Mouse (Mus musculus): ENCODE data around the gene Akp3.

Akp3 gene

GRCm38 (mm10) chr1:87153776-87154500, 29.2 kb downstream of the Akp3 start:
- DNase-seq (ENCODE audit: extremely low spot score, low spot score), result peak; percentile 52

DNA sequence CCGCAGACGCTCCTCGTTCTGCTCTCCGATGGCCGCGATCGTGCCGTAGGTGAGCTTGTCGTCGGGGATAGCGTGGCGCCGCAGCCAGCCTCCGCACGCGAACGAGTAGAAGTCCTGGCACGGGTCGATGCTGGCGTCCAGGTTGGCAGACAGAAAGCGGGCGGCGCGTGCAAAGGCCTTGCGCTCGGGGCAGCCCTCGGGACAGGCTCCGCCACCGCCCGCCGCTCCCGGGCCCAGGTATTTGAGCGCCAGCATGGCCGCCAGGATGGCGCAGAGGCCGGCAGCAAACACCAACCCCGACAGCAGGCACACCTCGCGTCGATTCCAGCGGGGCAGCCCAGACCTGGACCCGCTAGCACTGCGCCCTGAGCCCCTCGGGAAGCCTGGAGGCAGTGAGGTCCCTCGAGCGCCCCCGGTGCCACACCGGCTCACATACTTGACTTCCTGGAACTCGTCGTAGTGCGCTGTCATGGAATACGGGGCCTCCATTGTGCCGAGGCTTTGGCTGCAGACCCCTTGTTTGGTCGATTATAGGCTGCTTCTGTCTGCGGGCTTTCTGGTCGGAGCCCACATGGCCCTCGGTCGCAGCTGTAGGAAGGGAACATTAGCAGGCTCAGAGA, 29.8 kb downstream of the Akp3 start:
- peak; percentile 48 for DNase-seq (ENCODE audit: extremely low spot score, low spot score)

DNA sequence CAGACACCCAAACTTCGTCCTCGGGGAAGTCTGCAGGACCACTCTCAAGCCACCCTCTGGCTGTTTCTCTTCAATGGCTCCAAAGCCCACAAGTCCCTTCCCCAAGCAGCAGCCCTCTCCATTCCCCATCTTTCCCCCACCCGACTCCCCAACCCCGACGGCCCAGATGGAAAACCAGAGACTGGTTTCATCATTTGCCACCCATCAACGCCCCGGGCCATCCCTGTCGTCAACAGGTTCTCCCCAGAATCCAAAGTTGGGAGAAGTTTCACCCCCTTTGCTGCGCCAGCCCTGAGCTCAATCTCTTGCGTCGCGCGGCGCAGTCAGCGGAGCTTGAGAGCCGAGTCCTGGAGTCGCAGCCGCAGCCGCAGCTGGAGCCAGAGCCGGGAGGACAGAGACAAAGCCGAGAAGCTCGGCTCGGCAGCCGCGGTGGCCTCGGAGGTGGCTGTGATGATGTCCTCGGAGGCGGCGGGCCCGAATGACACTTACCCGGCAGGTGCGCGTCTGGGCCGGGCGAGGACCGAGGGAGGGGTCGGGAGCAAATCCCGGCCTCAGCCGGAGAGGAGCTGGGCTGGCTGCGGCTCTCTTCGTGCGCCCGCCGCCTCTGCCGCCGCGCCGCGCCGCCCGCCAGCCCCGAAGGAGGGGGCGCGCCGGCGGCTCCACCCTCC, 30.9 kb downstream of the Akp3 start:
- peak; percentile 68 for DNase-seq (ENCODE audit: extremely low spot score, low spot score)

DNA sequence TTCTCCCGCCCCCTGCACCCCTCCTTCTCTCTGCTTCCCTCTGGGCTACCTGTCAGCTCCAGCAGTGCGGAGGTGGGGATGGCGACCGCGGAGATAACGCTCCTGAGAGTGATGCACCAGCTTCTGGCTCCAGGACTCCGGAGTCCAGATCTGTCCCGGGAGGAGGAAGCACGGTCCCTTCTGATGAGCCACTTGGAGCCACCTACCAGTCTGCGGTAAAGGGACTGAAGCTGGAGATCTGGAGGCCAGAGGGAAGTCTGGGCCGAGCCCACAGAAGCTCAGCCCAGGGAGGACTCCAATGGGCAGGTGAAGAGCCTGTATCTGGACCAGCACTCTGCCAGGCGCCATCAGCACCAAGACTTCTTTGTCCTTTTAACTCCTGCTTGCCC, 31.4 kb downstream of the Akp3 start, which contains the start of gene Ecel1:
Ecel1 (minus strand) TSS at position 323 of the 389 bp plus-strand sequence.
- DNase-seq (ENCODE audit: extremely low spot score, low spot score), result no peak

DNA sequence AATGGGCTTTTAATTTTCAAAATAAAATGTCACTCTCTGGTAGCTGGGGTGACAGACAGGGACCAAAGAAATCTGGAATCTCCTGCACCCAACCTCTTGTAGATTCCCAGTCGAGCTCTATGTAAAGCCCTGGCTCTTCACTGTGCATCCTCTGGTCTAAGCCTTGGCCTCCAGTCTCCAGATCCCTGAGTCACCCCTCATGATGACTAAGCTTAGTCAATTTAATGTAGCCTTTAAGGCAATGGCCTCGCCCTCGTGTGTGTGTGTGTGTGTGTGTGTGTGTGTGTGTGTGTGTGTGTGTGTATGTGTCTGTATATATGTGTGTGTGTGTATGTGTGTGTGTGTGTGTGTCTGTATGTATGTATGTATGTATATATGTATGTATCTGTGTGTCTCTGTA, 34.6 kb downstream of the Akp3 start:
- no peak for DNase-seq (ENCODE audit: extremely low spot score, low spot score)

GRCm38 (mm10) chr1:87164164-87164795, 39.5 kb downstream of the Akp3 start:
- no peak for DNase-seq (ENCODE audit: extremely low spot score, low spot score)

GRCm38 (mm10) chr1:87164796-87165184, 40.0 kb downstream of the Akp3 start:
- no peak for DNase-seq (ENCODE audit: extremely low spot score, low spot score)

- DNase-seq (ENCODE audit: extremely low spot score, low spot score), result no peak
These were observed 45.7 kb downstream of the Akp3 start for GRCm38 (mm10) chr1:87170458-87170857.

GRCm38 (mm10) chr1:87171312-87171711, 46.5 kb downstream of the Akp3 start:
- DNase-seq (ENCODE audit: extremely low spot score, low spot score), result no peak

- no peak for DNase-seq (ENCODE audit: extremely low spot score, low spot score)
These were observed 47.5 kb downstream of the Akp3 start for GRCm38 (mm10) chr1:87172316-87172715.

GRCm38 (mm10) chr1:87174006-87174955, 49.5 kb downstream of the Akp3 start:
- peak; percentile 79 for DNase-seq (ENCODE audit: extremely low spot score, low spot score)

GRCm38 (mm10) chr1:87175852-87176292, 51.1 kb downstream of the Akp3 start:
- DNase-seq (ENCODE audit: extremely low spot score, low spot score), result peak; percentile 60
